Mouse (Mus musculus): ENCODE results near the gene Tdpoz4.
"Not testable (repeated sequence)": the region's sequence is repeated elsewhere in the genome, so short reads cannot be mapped to it uniquely, and the experiment has no call there.

GRCm38 (mm10) chr3:93796098-93796497, at the start of gene Tdpoz4:
- TF ChIP-seq CTCF (IDR thresholded peaks at IDR 0.05; ENCODE audit: low read depth, low read length); POLR2A (IDR thresholded peaks at IDR 0.05; ENCODE audit: extremely low read depth, insufficient read depth, low read length): not testable (repeated sequence)

Measured in liver, adult 2 months (tissue).